Mouse (Mus musculus) T-helper 17 cell (primary cell): ENCODE results near the gene Pmepa1.

ENCODE experiments used
- in situ Hi-C, 2 experiments: fragments of 300-600 bp; cut with MboI, MseI; formaldehyde crosslinking; loops; 1 replicate in 1 of 2; 2 replicates in 1 of 2; pipeline ENCODE4 v1.15.1; 2025; ENCODE audit warnings: high pct_unique_total_duplicates in 2 of 2

Gene Pmepa1

GRCm38 (mm10) chr2:173278846-173279580, 2.7 kb upstream of the Pmepa1 start:
- in situ Hi-C loops: loop anchor here in 1 of 2 experiments (5.0 kb wide), 1 partner anchor 178 kb away; no protein-coding TSS in a partner anchor

- in situ Hi-C loops: loop anchor here in 1 of 2 experiments (5.0 kb wide), 1 partner anchor 180 kb away; no protein-coding TSS in a partner anchor
These were observed 526 bp upstream of the Pmepa1 start for GRCm38 (mm10) chr2:173276859-173277258.

GRCm38 (mm10) chr2:173275343-173276201, 761 bp downstream of the Pmepa1 start:
- in situ Hi-C loops: loop anchor here in 1 of 2 experiments (5.0 kb wide), 1 partner anchor 182 kb away; no protein-coding TSS in a partner anchor

GRCm38 (mm10) chr2:173274428-173275342, 1.6 kb downstream of the Pmepa1 start:
- in situ Hi-C loops: loop anchor here in 1 of 2 experiments (5.0 kb wide), 1 partner anchor 183 kb away; no protein-coding TSS in a partner anchor

- in situ Hi-C loops: no loop called here
These were observed 2.4 kb downstream of the Pmepa1 start for GRCm38 (mm10) chr2:173273885-173274284.

- in situ Hi-C loops: no loop called here
These were observed 3.9 kb downstream of the Pmepa1 start for GRCm38 (mm10) chr2:173272354-173272900.

- in situ Hi-C loops: no loop called here
These were observed 4.8 kb downstream of the Pmepa1 start for GRCm38 (mm10) chr2:173271541-173271940.

GRCm38 (mm10) chr2:173270601-173271248, 5.6 kb downstream of the Pmepa1 start:
- in situ Hi-C loops: no loop called here

GRCm38 (mm10) chr2:173270196-173270595, 6.1 kb downstream of the Pmepa1 start:
- in situ Hi-C loops: no loop called here

- in situ Hi-C loops: no loop called here
These were observed 8.8 kb downstream of the Pmepa1 start for GRCm38 (mm10) chr2:173267562-173267961.

- in situ Hi-C loops: no loop called here
These were observed 9.8 kb downstream of the Pmepa1 start for GRCm38 (mm10) chr2:173266349-173267112.

GRCm38 (mm10) chr2:173265468-173266265, 10.7 kb downstream of the Pmepa1 start:
- in situ Hi-C loops: no loop called here

- in situ Hi-C loops: loop anchor here in 1 of 2 experiments (5.0 kb wide), 1 partner anchor 47 kb away; the partner anchor contains the start of gene Zbp1
These were observed 11.7 kb downstream of the Pmepa1 start for GRCm38 (mm10) chr2:173264467-173265128.

- in situ Hi-C loops: loop anchor here in 1 of 2 experiments (5.0 kb wide), 1 partner anchor 46 kb away; the partner anchor contains the start of gene Zbp1
These were observed 12.6 kb downstream of the Pmepa1 start for GRCm38 (mm10) chr2:173263636-173264330.

- in situ Hi-C loops: loop anchor here in 1 of 2 experiments (5.0 kb wide), 1 partner anchor 44 kb away; the partner anchor contains the start of gene Zbp1
These were observed 14.8 kb downstream of the Pmepa1 start for GRCm38 (mm10) chr2:173261497-173261896.

- in situ Hi-C loops: no loop called here
These were observed 17.8 kb downstream of the Pmepa1 start for GRCm38 (mm10) chr2:173258459-173259091.

- in situ Hi-C loops: no loop called here
These were observed 18.7 kb downstream of the Pmepa1 start for GRCm38 (mm10) chr2:173257610-173258009.
